Mouse (Mus musculus) hindbrain, embryonic 10.5 days (tissue): ENCODE measurements at regions not wholly inside any gene's neighbourhood (a gene's known extent, or its start where the extent isn't known, plus 50 kb on each side); places are given as distances from the start of the nearest gene placed in this dataset.
"Not testable (repeated sequence)": the region's sequence is repeated elsewhere in the genome, so short reads cannot be mapped to it uniquely, and the experiment has no call there.

Experiments
- DNase-seq: peaks from one replicate; pipeline ENCODE4 v3.0.0-alpha.2; 2017; ENCODE audit warnings: low spot score
- H3K27ac ChIP-seq: fragments of 300-500 bp; sonication (generic); 2 replicates; pipeline ENCODE4 v1.5.1; 2016; ENCODE audit warnings: mild to moderate bottlenecking, moderate library complexity
- H3K27me3 ChIP-seq: fragments of 300-500 bp; sonication (generic); 2 replicates; pipeline ENCODE4 v1.6.1; 2016; ENCODE audit warnings: mild to moderate bottlenecking; ENCODE audit not compliant: poor library complexity, insufficient read depth, severe bottlenecking
- H3K36me3 ChIP-seq: fragments of 300-500 bp; sonication (generic); 2 replicates; pipeline ENCODE4 v1.6.1; 2016; ENCODE audit warnings: mild to moderate bottlenecking, moderate library complexity
- H3K4me1 ChIP-seq: fragments of 300-500 bp; sonication (generic); replicated peaks from 2 replicates; pipeline ENCODE4 v1.6.1; 2016; ENCODE audit warnings: mild to moderate bottlenecking
- H3K4me3 ChIP-seq: fragments of 300-500 bp; sonication (generic); 2 replicates; pipeline ENCODE4 v1.5.1; 2016; ENCODE audit warnings: mild to moderate bottlenecking, moderate library complexity
- H3K9me3 ChIP-seq: fragments of 300-500 bp; sonication (generic); 2 replicates; pipeline ENCODE4 v1.6.1; 2016; ENCODE audit warnings: mild to moderate bottlenecking, moderate library complexity
- WGBS: fragments of 180-500 bp; shearing (Covaris S2); methylation state at CpG from one replicate; pipeline ENCODE4 v1.1.7; 2016; 5-methylcytosine and 5-hydroxymethylcytosine counted together

DNA sequence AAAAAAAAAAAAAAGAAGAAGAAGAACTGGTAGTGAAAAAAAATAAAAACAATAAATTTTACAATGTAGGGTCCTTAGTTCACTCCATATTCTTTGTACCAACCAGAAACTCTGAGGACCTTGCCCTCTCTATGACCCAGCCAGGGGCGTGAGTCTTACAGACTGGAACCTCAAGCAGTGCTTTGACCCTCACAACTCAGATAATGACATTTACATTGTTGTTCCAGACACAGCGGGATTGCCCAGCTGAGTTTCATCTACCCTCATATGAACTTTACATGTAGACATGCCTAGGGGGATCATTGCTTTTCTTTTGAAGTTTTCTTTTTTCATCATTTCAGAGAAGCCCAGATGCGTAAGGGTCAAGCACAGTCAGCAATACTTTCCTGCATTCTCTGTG is 1496.6 kb upstream of the 4931417E11Rik start:
- no peaks in the 10 kb centered on the region for H3K27me3 ChIP-seq
- no peak overlapping the region for H3K4me3 ChIP-seq
- no peaks in the 10 kb centered on the region for H3K4me1 ChIP-seq
- H3K36me3 ChIP-seq, result no peaks in the 10 kb centered on the region
- no peak overlapping the region for H3K27ac ChIP-seq
- no peaks in the 10 kb centered on the region for H3K9me3 ChIP-seq
- WGBS, result 55% methylated on average over 3 of the region's 3 CpGs
- DNase-seq, result peak; percentile 36

DNA sequence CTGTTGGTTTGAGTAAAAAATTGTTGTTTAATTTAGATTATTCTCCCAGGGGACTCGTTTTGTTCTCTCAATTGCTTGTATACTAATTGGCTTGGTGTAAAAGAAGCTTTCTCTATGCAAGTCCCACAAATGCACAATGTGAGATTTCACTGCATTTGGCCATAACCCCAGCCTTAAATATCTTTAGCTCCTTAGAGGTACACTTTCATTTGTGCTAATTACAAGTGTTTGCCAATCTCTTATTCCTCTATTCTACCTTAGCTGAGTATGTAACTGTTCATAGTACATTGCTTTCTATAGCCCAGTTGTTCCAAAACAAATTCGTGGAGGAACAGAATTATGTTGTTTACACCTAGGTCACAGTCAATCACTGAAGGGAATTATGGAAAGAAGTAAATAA is 1459.0 kb upstream of the 4931417E11Rik start:
- Histone ChIP-seq H3K27ac (no peak overlapping the region), H3K4me1 (no peaks in the 10 kb centered on the region), H3K27me3 (no peaks in the 10 kb centered on the region), H3K4me3 (no peak overlapping the region), H3K36me3 (no peaks in the 10 kb centered on the region), H3K9me3 (no peaks in the 10 kb centered on the region)
- no peak for DNase-seq
- 68% methylated on average over 2 of the region's 2 CpGs for WGBS

GRCm38 (mm10) chr6:74903551-74903950 is 1434.1 kb upstream of the 4931417E11Rik start:
- H3K27ac ChIP-seq, result no peak overlapping the region
- no peaks in the 10 kb centered on the region for H3K9me3 ChIP-seq
- no peaks in the 10 kb centered on the region for H3K27me3 ChIP-seq
- H3K4me1 ChIP-seq, result no peaks in the 10 kb centered on the region
- WGBS, result 89% methylated on average over 2 of the region's 2 CpGs
- no peaks in the 10 kb centered on the region for H3K36me3 ChIP-seq
- no peak for DNase-seq
- H3K4me3 ChIP-seq, result no peak overlapping the region

DNA sequence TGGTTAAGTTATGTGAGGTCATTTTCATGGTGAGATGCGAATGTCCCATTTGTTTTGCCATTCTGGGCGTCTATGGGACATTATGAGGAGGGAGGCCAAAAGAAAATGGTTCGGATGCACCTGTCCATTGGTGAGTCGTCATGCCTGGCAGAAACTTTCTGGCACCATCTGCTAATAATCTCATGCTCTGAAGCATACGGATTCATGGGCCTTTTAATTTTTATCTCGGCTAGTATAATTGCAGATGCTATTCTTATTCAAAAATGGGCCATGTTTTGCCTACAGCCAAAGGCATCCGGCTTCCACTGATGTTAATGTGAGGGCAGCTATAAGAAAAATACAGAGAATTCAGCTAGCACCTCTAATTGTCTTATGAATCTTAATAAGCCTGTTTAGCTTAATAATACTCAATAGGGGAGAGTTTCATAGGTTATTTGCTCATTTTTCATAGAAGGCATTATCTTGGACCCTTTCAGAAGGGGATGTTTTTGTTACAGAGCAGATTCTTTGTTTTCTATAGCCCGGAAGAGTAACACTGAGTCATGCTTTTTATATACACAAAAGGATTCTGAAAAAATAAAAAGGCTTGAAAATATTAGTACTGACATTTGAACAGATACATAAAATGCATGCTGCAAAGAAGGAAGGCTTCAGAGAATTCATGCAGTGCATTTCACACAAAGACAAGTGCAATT is 1401.3 kb upstream of the 4931417E11Rik start:
- H3K27ac ChIP-seq, result no peak overlapping the region
- DNase-seq, result no peak
- WGBS, result 76% methylated on average over 8 of the region's 8 CpGs

DNA sequence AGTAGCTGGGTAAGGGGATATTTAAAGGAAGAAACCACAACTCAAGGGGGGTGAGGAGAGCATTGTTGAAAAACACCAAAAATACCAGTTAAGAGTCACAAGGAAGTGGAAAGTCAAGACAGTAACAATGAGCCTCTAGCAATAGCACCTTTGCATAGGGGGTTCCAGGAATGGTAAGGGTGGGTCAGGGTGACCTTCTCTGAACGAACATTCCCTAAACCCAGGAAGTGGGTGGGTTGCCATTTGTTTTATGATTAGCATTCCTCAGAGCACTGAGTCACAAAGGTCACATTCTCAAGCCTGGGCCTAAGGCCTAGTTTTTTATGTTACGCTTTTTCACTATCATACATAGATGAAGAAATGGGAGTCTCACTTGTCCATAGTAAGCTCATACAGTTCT is 1351.2 kb upstream of the 4931417E11Rik start:
- H3K4me1 ChIP-seq, H3K27me3 ChIP-seq, H3K9me3 ChIP-seq, H3K36me3 ChIP-seq, H3K27ac ChIP-seq, DNase-seq, H3K4me3 ChIP-seq: not testable (repeated sequence)
- 83% methylated on average over 2 of the region's 2 CpGs for WGBS

More for the DNA sequence above, 1401.3 kb upstream of the 4931417E11Rik start:
- Histone ChIP-seq H3K36me3 (no peaks in the 10 kb centered on the region), H3K27me3 (no peaks in the 10 kb centered on the region), H3K4me1 (no peaks in the 10 kb centered on the region), H3K9me3 (no peaks in the 10 kb centered on the region), H3K4me3 (no peak overlapping the region)
